Mouse (Mus musculus) activated CD4-positive, CD25-positive, alpha-beta regulatory T cell, adult 4 months (primary cell): Measurements from ENCODE around the gene Pttg1ip. TPM values are rescaled to one million over a fixed set of nuclear protein-coding genes. Genes with fewer than 3 reads are reported as not detected.

Source experiments
- ATAC-seq: one replicate; pipeline ENCODE4 v1.8.0; 2017
- polyA plus RNA-seq, 2 experiments: library from polyadenylated mRNA; unstranded; fragments of 100-300 nt; shearing (Covaris generic); gene quantifications; one replicate each; pipeline ENCODE4 v1.2.1; 2017

Pttg1ip gene
- polyA plus RNA-seq, result 10 to 100 TPM; 85.6 to 92.6 TPM

- ATAC-seq, result peak; percentile 90
Observed at GRCm38 (mm10) chr10:77581408-77582284, at the start of gene Pttg1ip. TSS of gene Pttg1ip (plus strand) at chr10:77581720.

- no peak for ATAC-seq
Observed at GRCm38 (mm10) chr10:77532020-77532413, 49.5 kb upstream of the Pttg1ip start.

GRCm38 (mm10) chr10:77536727-77537126, 44.8 kb upstream of the Pttg1ip start:
- peak; percentile 56 for ATAC-seq

- peak; percentile 79 for ATAC-seq
Observed at GRCm38 (mm10) chr10:77537215-77538209, 44.0 kb upstream of the Pttg1ip start.

- no peak for ATAC-seq
Observed at GRCm38 (mm10) chr10:77539320-77539945, 42.1 kb upstream of the Pttg1ip start.

- ATAC-seq, result no peak
Observed at GRCm38 (mm10) chr10:77540576-77541102, 40.9 kb upstream of the Pttg1ip start.

- ATAC-seq, result no peak
Observed at GRCm38 (mm10) chr10:77541864-77542666, 39.5 kb upstream of the Pttg1ip start.

- ATAC-seq, result no peak
Observed at GRCm38 (mm10) chr10:77543226-77543625, 38.3 kb upstream of the Pttg1ip start.

- ATAC-seq, result no peak
Observed at GRCm38 (mm10) chr10:77544916-77545315, 36.6 kb upstream of the Pttg1ip start.

GRCm38 (mm10) chr10:77548576-77548975, 32.9 kb upstream of the Pttg1ip start:
- no peak for ATAC-seq

- no peak for ATAC-seq
Observed at GRCm38 (mm10) chr10:77550874-77551273, 30.6 kb upstream of the Pttg1ip start.

GRCm38 (mm10) chr10:77552162-77552561, 29.4 kb upstream of the Pttg1ip start:
- no peak for ATAC-seq

- ATAC-seq, result no peak
Observed at GRCm38 (mm10) chr10:77553285-77553684, 28.2 kb upstream of the Pttg1ip start.

- ATAC-seq, result peak; percentile 64
Observed at GRCm38 (mm10) chr10:77554918-77555317, 26.6 kb upstream of the Pttg1ip start.

GRCm38 (mm10) chr10:77556631-77557030, 24.9 kb upstream of the Pttg1ip start:
- peak; percentile 74 for ATAC-seq

- ATAC-seq, result no peak
Observed at GRCm38 (mm10) chr10:77557641-77558040, 23.9 kb upstream of the Pttg1ip start.

GRCm38 (mm10) chr10:77560090-77560489, 21.4 kb upstream of the Pttg1ip start:
- no peak for ATAC-seq

- no peak for ATAC-seq
Observed at GRCm38 (mm10) chr10:77560830-77561229, 20.7 kb upstream of the Pttg1ip start.

- no peak for ATAC-seq
Observed at GRCm38 (mm10) chr10:77561508-77561907, 20.0 kb upstream of the Pttg1ip start.

GRCm38 (mm10) chr10:77565005-77565404, 16.5 kb upstream of the Pttg1ip start:
- no peak for ATAC-seq

GRCm38 (mm10) chr10:77566651-77567050, 14.9 kb upstream of the Pttg1ip start:
- ATAC-seq, result peak; percentile 62
